Mouse (Mus musculus) neural tube, embryonic 12.5 days (tissue): ENCODE data around the gene Atp5g3. TPM values are rescaled to one million over a fixed set of nuclear protein-coding genes. Genes with fewer than 3 reads are reported as not detected.
A peak's percentile ranks its signal among the peaks of the same experiment; 100 is the strongest.
"Not testable (repeated sequence)": the region's sequence is repeated elsewhere in the genome, so short reads cannot be mapped to it uniquely, and the experiment has no call there.

Experiments
- ATAC-seq: fragments of 200-750 bp; cut with Nextera tagmentation; 2 replicates; pipeline ENCODE4 v1.8.0; 2017; ENCODE audit warnings: low read depth, mild to moderate bottlenecking, moderate TSS enrichment, moderate library complexity; ENCODE audit not compliant: low FRiP score
- H3K27ac ChIP-seq: fragments of 300-500 bp; sonication (generic); 2 replicates; pipeline ENCODE4 v1.5.1; 2016
- H3K27me3 ChIP-seq: fragments of 300-500 bp; sonication (generic); replicated peaks from 2 replicates; pipeline ENCODE4 v1.6.1; 2016; ENCODE audit warnings: mild to moderate bottlenecking
- H3K36me3 ChIP-seq: fragments of 300-500 bp; sonication (generic); 2 replicates; pipeline ENCODE4 v1.6.1; 2016; ENCODE audit warnings: mild to moderate bottlenecking
- H3K4me1 ChIP-seq: fragments of 300-500 bp; sonication (generic); 2 replicates; pipeline ENCODE4 v1.6.1; 2016
- H3K4me2 ChIP-seq: fragments of 300-500 bp; sonication (generic); replicated peaks from 2 replicates; pipeline ENCODE4 v1.6.1; 2016; ENCODE audit warnings: mild to moderate bottlenecking
- H3K4me3 ChIP-seq: fragments of 300-500 bp; sonication (generic); 2 replicates; pipeline ENCODE4 v1.5.1; 2016
- H3K9ac ChIP-seq: fragments of 300-500 bp; sonication (generic); 2 replicates; pipeline ENCODE4 v1.6.1; 2016; ENCODE audit warnings: mild to moderate bottlenecking
- H3K9me3 ChIP-seq: fragments of 300-500 bp; sonication (generic); 2 replicates; pipeline ENCODE4 v1.6.1; 2016; ENCODE audit warnings: mild to moderate bottlenecking
- WGBS: fragments of 180-500 bp; shearing (Covaris S2); methylation state at CpG from one replicate; pipeline ENCODE4 v1.1.7; 2016; 5-methylcytosine and 5-hydroxymethylcytosine counted together
- polyA plus RNA-seq: library from polyadenylated mRNA; unstranded; fragments of >200 nt; fragmentation: Nextera tagmentation; extraction: Ambion mirVana; gene quantifications from 2 replicates; pipeline ENCODE4 v1.2.1, GENCODE M21; 2016

Gene Atp5g3
- polyA plus RNA-seq, 1 experiment from 2014 or later = 801 TPM

- 22% methylated on average over 5 of the region's 5 CpGs for WGBS
- Histone ChIP-seq H3K4me2 (no peak overlapping the region), H3K36me3 (no peaks in the 10 kb centered on the region), H3K9me3 (0 out of 2 replicates have a peak, but pooled peaks cover 3% of the 10 kb centered on the region), H3K4me3 (no peak overlapping the region), H3K27ac (no peak overlapping the region), H3K27me3 (no peaks in the 10 kb centered on the region), H3K9ac (no peak overlapping the region), H3K4me1 (no peaks in the 10 kb centered on the region)
- ATAC-seq = 0 out of 2 replicates have a peak, but pooled peaks have one; percentile 58
These were observed 14.0 kb upstream of the Atp5g3 start for GRCm38 (mm10) chr2:73925089-73925488.

GRCm38 (mm10) chr2:73919642-73920041 is 8.5 kb upstream of the Atp5g3 start:
- Histone ChIP-seq H3K27ac (no peak overlapping the region), H3K9ac (no peak overlapping the region), H3K27me3 (no peaks in the 10 kb centered on the region), H3K4me1 (no peaks in the 10 kb centered on the region), H3K9me3 (no peaks in the 10 kb centered on the region), H3K4me3 (no peak overlapping the region), H3K36me3 (no peaks in the 10 kb centered on the region), H3K4me2 (no peak overlapping the region)
- no peak for ATAC-seq
- WGBS = 79% methylated on average over 7 of the region's 7 CpGs

DNA sequence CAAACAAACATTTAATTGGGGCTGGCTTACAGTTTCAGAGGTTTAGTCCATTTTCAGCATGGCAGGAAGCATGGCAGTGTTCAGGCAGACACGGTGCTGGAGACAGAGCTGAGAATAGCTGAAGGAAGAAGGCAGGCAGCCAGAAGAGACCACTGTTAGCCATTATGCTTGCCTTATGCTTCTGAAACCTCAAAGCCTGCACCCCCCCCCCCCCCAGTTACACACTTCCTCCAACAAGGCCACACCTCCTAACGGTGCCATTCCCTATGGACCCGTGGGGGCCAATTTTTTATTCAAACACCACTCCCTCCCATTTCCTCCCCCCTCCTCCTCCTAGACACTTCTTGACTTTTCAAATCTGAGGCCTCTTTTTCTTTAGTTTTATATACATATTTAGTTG is 1.1 kb upstream of the Atp5g3 start:
- WGBS = 85% methylated on average over 3 of the region's 3 CpGs
- H3K27ac ChIP-seq = no peak overlapping the region
- ATAC-seq = no peak
- H3K9ac ChIP-seq = no peak overlapping the region
- H3K36me3 ChIP-seq = peaks cover 19% of the 10 kb centered on the region
- no peak overlapping the region for H3K4me3 ChIP-seq
- H3K4me2 ChIP-seq = no peak overlapping the region
- peaks cover 8% of the 10 kb centered on the region for H3K4me1 ChIP-seq
- no peaks in the 10 kb centered on the region for H3K27me3 ChIP-seq
- no peaks in the 10 kb centered on the region for H3K9me3 ChIP-seq

GRCm38 (mm10) chr2:73910571-73911174 is 453 bp downstream of the Atp5g3 start:
- Histone ChIP-seq H3K9ac (peak overlapping the region; percentile 100), H3K4me1 (peaks cover 8% of the 10 kb centered on the region), H3K4me2 (peak overlapping the region; percentile 71), H3K4me3 (peak overlapping the region; percentile 99), H3K9me3 (no peaks in the 10 kb centered on the region), H3K27ac (peak overlapping the region; percentile 89), H3K27me3 (no peaks in the 10 kb centered on the region), H3K36me3 (peaks cover 27% of the 10 kb centered on the region)
- under 1% methylated on average over 50 of the region's 50 CpGs for WGBS
- peak; percentile 57 for ATAC-seq

GRCm38 (mm10) chr2:73909116-73909515 is 2.0 kb downstream of the Atp5g3 start:
- Histone ChIP-seq H3K9ac (no peak overlapping the region), H3K27ac (no peak overlapping the region), H3K9me3 (no peaks in the 10 kb centered on the region), H3K4me2 (no peak overlapping the region), H3K4me1 (peaks cover 8% of the 10 kb centered on the region), H3K36me3 (peaks cover 31% of the 10 kb centered on the region), H3K27me3 (no peaks in the 10 kb centered on the region), H3K4me3 (no peak overlapping the region)
- 97% methylated on average over 2 of the region's 2 CpGs for WGBS
- no peak for ATAC-seq

- not testable (repeated sequence) for H3K4me2 ChIP-seq, H3K27me3 ChIP-seq, H3K4me1 ChIP-seq, ATAC-seq, H3K4me3 ChIP-seq, H3K9me3 ChIP-seq, H3K27ac ChIP-seq, H3K9ac ChIP-seq
- peaks cover 34% of the 10 kb centered on the region for H3K36me3 ChIP-seq
These were observed 6.4 kb downstream of the Atp5g3 start for GRCm38 (mm10) chr2:73904679-73905078.

- ATAC-seq = no peak
- Histone ChIP-seq H3K9me3 (no peaks in the 10 kb centered on the region), H3K27ac (no peak overlapping the region), H3K4me1 (no peaks in the 10 kb centered on the region), H3K27me3 (no peaks in the 10 kb centered on the region), H3K36me3 (peaks cover 27% of the 10 kb centered on the region), H3K4me3 (no peak overlapping the region), H3K9ac (no peak overlapping the region), H3K4me2 (no peak overlapping the region)
- WGBS = 94% methylated on average over 2 of the region's 2 CpGs
These were observed 7.6 kb downstream of the Atp5g3 start for GRCm38 (mm10) chr2:73903536-73903935.

DNA sequence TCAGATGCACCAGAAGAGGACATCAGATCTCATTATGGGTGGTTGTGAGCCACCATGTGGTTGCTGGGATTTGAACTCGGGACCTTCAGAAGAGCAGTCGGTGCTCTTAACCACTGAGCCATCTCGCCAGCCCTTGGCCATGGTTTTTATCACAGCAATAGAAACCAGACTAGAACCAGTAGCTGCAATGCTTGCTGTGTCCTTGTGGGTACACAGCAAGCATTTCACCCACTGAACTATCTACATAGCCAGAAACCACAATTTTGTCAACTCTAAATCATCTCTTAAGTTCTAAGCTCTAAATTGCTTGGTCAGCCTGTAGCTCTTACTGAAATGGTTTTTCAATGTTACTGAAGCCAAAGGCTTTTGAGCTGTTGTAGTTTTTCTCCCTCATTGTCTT is 8.8 kb downstream of the Atp5g3 start:
- not testable (repeated sequence) for H3K4me3 ChIP-seq, H3K9me3 ChIP-seq, H3K27ac ChIP-seq, H3K9ac ChIP-seq, H3K27me3 ChIP-seq, H3K4me1 ChIP-seq, H3K4me2 ChIP-seq, ATAC-seq
- H3K36me3 ChIP-seq = peaks cover 15% of the 10 kb centered on the region
- 89% methylated on average over 3 of the region's 3 CpGs for WGBS

- Histone ChIP-seq H3K27ac (no peak overlapping the region), H3K27me3 (no peaks in the 10 kb centered on the region), H3K4me2 (no peak overlapping the region), H3K9me3 (no peaks in the 10 kb centered on the region), H3K4me3 (no peak overlapping the region), H3K36me3 (peaks cover 6% of the 10 kb centered on the region), H3K9ac (no peak overlapping the region), H3K4me1 (no peaks in the 10 kb centered on the region)
- ATAC-seq = no peak
These were observed 10.0 kb downstream of the Atp5g3 start for GRCm38 (mm10) chr2:73901169-73901568.

- no peaks in the 10 kb centered on the region for H3K27me3 ChIP-seq
- H3K4me3 ChIP-seq = no peak overlapping the region
- ATAC-seq = no peak
- H3K9me3 ChIP-seq = no peaks in the 10 kb centered on the region
- no peak overlapping the region for H3K27ac ChIP-seq
- H3K4me1 ChIP-seq = no peaks in the 10 kb centered on the region
- H3K36me3 ChIP-seq = peaks cover 4% of the 10 kb centered on the region
- no peak overlapping the region for H3K4me2 ChIP-seq
- WGBS = 91% methylated on average over 1 of the region's 1 CpGs
- H3K9ac ChIP-seq = no peak overlapping the region
These were observed 10.8 kb downstream of the Atp5g3 start for GRCm38 (mm10) chr2:73900364-73900763.

GRCm38 (mm10) chr2:73896919-73897318 is 14.2 kb downstream of the Atp5g3 start:
- H3K4me2 ChIP-seq, H3K4me1 ChIP-seq, H3K27me3 ChIP-seq, H3K4me3 ChIP-seq, H3K9ac ChIP-seq, H3K9me3 ChIP-seq, ATAC-seq, H3K36me3 ChIP-seq, H3K27ac ChIP-seq: not testable (repeated sequence)
- WGBS = 79% methylated on average over 4 of the region's 4 CpGs

DNA sequence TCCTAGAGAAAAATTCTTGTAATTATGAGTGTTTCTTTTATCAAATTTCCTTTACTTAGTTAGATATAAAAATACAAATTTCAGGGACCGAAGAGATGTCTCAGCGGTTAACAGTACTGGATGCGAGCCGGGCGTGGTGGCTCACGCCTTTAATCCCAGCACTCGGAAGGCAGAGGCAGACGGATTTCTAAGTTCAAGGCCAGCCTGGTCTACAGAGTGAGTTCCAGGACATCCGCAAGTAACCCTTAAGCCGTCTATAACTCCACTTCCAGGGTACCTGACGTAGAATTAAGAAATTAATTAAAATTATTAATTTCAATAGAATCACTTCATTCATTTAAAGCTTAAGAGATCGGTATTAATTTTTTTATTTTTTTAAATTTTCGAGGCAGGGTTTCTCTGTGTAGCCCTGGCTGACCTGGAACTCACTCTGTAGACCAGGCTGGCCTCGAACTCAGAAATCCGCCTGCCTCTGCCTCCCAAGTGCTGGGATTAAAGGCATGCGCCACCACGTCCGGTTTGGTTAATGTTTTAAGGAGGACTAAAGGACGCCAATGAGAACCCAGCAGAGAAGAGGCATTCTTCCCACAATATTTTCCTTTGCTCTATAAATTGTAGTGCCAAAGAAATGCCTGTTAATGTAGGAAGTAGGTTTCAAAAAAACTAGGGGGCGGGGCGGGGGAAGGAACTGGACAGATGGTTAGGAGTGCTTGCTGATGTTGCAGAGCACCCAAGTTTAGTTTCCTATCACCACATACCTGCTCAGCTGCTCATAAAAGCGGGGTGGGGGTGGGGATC is 17.5 kb downstream of the Atp5g3 start:
- Histone ChIP-seq H3K4me2 (peak overlapping the region; percentile 61), H3K27ac (no peak overlapping the region), H3K9me3 (no peaks in the 10 kb centered on the region), H3K4me3 (peak overlapping the region; percentile 91), H3K27me3 (no peaks in the 10 kb centered on the region), H3K9ac (peak overlapping the region; percentile 63), H3K4me1 (0 out of 2 replicates have a peak, but pooled peaks cover 3% of the 10 kb centered on the region), H3K36me3 (no peaks in the 10 kb centered on the region)
- ATAC-seq = no peak
- 66% methylated on average over 22 of the region's 22 CpGs for WGBS
